Mouse (Mus musculus) skeletal muscle tissue, adult 2 months (tissue): ENCODE measurements at regions not wholly inside any gene's neighbourhood (a gene's known extent, or its start where the extent isn't known, plus 50 kb on each side); places are given as distances from the start of the nearest gene placed in this dataset.
"Not testable (repeated sequence)": the region's sequence is repeated elsewhere in the genome, so short reads cannot be mapped to it uniquely, and the experiment has no call there.

Experiments used
- DNase-seq: peaks from one replicate; pipeline ENCODE4 v3.0.0-alpha.2; 2012; ENCODE audit warnings: low read depth, low spot score

- DNase-seq: no peak
Measured at GRCm38 (mm10) chr9:88220360-88220759, 106.6 kb upstream of the Nt5e start.

GRCm38 (mm10) chr9:88221276-88221675, 105.7 kb upstream of the Nt5e start:
- no peak for DNase-seq

- peak; percentile 42 for DNase-seq
Measured at GRCm38 (mm10) chr9:88221850-88222353, 105.1 kb upstream of the Nt5e start.

GRCm38 (mm10) chr9:88237126-88237525, 89.9 kb upstream of the Nt5e start:
- no peak for DNase-seq

- DNase-seq: no peak
Measured at GRCm38 (mm10) chr9:88238346-88238745, 88.7 kb upstream of the Nt5e start.

GRCm38 (mm10) chr9:88240740-88241139, 86.3 kb upstream of the Nt5e start:
- no peak for DNase-seq

GRCm38 (mm10) chr9:88241203-88241995, 85.6 kb upstream of the Nt5e start:
- DNase-seq: peak; percentile 87

GRCm38 (mm10) chr9:88242530-88242929, 84.5 kb upstream of the Nt5e start:
- DNase-seq: no peak

- DNase-seq: no peak
Measured at GRCm38 (mm10) chr9:88244492-88244891, 82.5 kb upstream of the Nt5e start.

GRCm38 (mm10) chr9:88255948-88256347, 71.0 kb upstream of the Nt5e start:
- DNase-seq: no peak

- DNase-seq: peak; percentile 32
Measured at GRCm38 (mm10) chr9:88259627-88260026, 67.4 kb upstream of the Nt5e start.

GRCm38 (mm10) chr9:88260072-88260635, 66.8 kb upstream of the Nt5e start:
- DNase-seq: no peak

GRCm38 (mm10) chr9:88262461-88262860, 64.5 kb upstream of the Nt5e start:
- DNase-seq: no peak

- not testable (repeated sequence) for DNase-seq
Measured at GRCm38 (mm10) chr9:88266346-88266745, 60.7 kb upstream of the Nt5e start.

- no peak for DNase-seq
Measured at GRCm38 (mm10) chr9:88268811-88269210, 58.2 kb upstream of the Nt5e start.

- no peak for DNase-seq
Measured at GRCm38 (mm10) chr9:88269216-88269615, 57.8 kb upstream of the Nt5e start.

- DNase-seq: no peak
Measured at GRCm38 (mm10) chr9:88270836-88271235, 56.2 kb upstream of the Nt5e start.

- no peak for DNase-seq
Measured at GRCm38 (mm10) chr9:88273304-88273703, 53.7 kb upstream of the Nt5e start.

GRCm38 (mm10) chr9:88274040-88274439, 53.0 kb upstream of the Nt5e start:
- no peak for DNase-seq

GRCm38 (mm10) chr9:88274681-88275336, 52.2 kb upstream of the Nt5e start:
- no peak for DNase-seq

- no peak for DNase-seq
Measured at GRCm38 (mm10) chr9:88276023-88276568, 50.9 kb upstream of the Nt5e start.

GRCm38 (mm10) chr9:88277031-88277430, 50.0 kb upstream of the Nt5e start:
- DNase-seq: no peak
